Mouse (Mus musculus) right cerebral cortex, postnatal 10 days (tissue): ENCODE results near the gene Fgfr2.

Experiments used
- DNase-seq, 2 experiments: peaks; one replicate each; pipeline ENCODE4 v3.0.0; 2021; ENCODE audit warnings: low spot score in 2 of 2

The Fgfr2 gene

GRCm38 (mm10) chr7:130985193-130985592 lies 2138.0 kb downstream of the Fgfr2 start:
- DNase-seq: no peak

GRCm38 (mm10) chr7:130984294-130984693 lies 2138.9 kb downstream of the Fgfr2 start:
- DNase-seq: no peak

- no peak for DNase-seq
Observed at GRCm38 (mm10) chr7:130982881-130983280, 2140.3 kb downstream of the Fgfr2 start.

- no peak for DNase-seq
Observed at GRCm38 (mm10) chr7:130982371-130982770, 2140.8 kb downstream of the Fgfr2 start.

- DNase-seq: no peak
Observed at GRCm38 (mm10) chr7:130980130-130980529, 2143.0 kb downstream of the Fgfr2 start.

- DNase-seq: no peak
Observed at GRCm38 (mm10) chr7:130978545-130978944, 2144.6 kb downstream of the Fgfr2 start.

- DNase-seq: peak; percentile 79 to 82
Observed at GRCm38 (mm10) chr7:130977794-130978521, 2145.2 kb downstream of the Fgfr2 start.

GRCm38 (mm10) chr7:130976305-130976935 lies 2146.7 kb downstream of the Fgfr2 start:
- peak; percentile 63 to 65 for DNase-seq

- DNase-seq: no peak
Observed at GRCm38 (mm10) chr7:130972767-130973166, 2150.4 kb downstream of the Fgfr2 start.

GRCm38 (mm10) chr7:130969507-130969906 lies 2153.6 kb downstream of the Fgfr2 start:
- no peak for DNase-seq

GRCm38 (mm10) chr7:130969076-130969475 lies 2154.1 kb downstream of the Fgfr2 start:
- peak in 1 of 2 experiments; percentile 22 for DNase-seq

- DNase-seq: no peak
Observed at GRCm38 (mm10) chr7:130968537-130968936, 2154.6 kb downstream of the Fgfr2 start.

- no peak for DNase-seq
Observed at GRCm38 (mm10) chr7:130967901-130968300, 2155.2 kb downstream of the Fgfr2 start.

- no peak for DNase-seq
Observed at GRCm38 (mm10) chr7:130966876-130967275, 2156.3 kb downstream of the Fgfr2 start.

GRCm38 (mm10) chr7:130966451-130966850 lies 2156.7 kb downstream of the Fgfr2 start:
- DNase-seq: no peak

GRCm38 (mm10) chr7:130965909-130966365 lies 2157.2 kb downstream of the Fgfr2 start:
- DNase-seq: peak; percentile 79 to 86

- DNase-seq: no peak
Observed at GRCm38 (mm10) chr7:130965396-130965795, 2157.8 kb downstream of the Fgfr2 start.

GRCm38 (mm10) chr7:130964686-130965085 lies 2158.5 kb downstream of the Fgfr2 start:
- peak; percentile 77 for DNase-seq

- no peak for DNase-seq
Observed at GRCm38 (mm10) chr7:130961429-130961828, 2161.7 kb downstream of the Fgfr2 start.

GRCm38 (mm10) chr7:130959868-130960267 lies 2163.3 kb downstream of the Fgfr2 start:
- peak; percentile 69 to 73 for DNase-seq

- DNase-seq: no peak
Observed at GRCm38 (mm10) chr7:130958551-130958950, 2164.6 kb downstream of the Fgfr2 start.

GRCm38 (mm10) chr7:130954177-130954601 lies 2169.0 kb downstream of the Fgfr2 start:
- DNase-seq: no peak

- peak in 1 of 2 experiments; percentile 40 for DNase-seq
Observed at GRCm38 (mm10) chr7:130953376-130953775, 2169.8 kb downstream of the Fgfr2 start.
